Mouse (Mus musculus) intestine, postnatal 0 days (tissue): Measurements from ENCODE around the gene Frem2. TPM values are rescaled to one million over a fixed set of nuclear protein-coding genes. Genes with fewer than 3 reads are reported as not detected.

Experiments
- ATAC-seq: fragments of 200-750 bp; cut with Nextera tagmentation; 2 replicates; pipeline ENCODE4 v1.8.0; 2017; ENCODE audit warnings: mild to moderate bottlenecking, moderate TSS enrichment, moderate library complexity
- H3K27ac ChIP-seq: fragments of 300-500 bp; sonication (generic); 2 replicates; pipeline ENCODE4 v1.5.1; 2014; ENCODE audit warnings: mild to moderate bottlenecking, low read depth, low read length, moderate library complexity
- H3K27me3 ChIP-seq: fragments of 300-500 bp; sonication (generic); replicated peaks from 2 replicates; pipeline ENCODE4 v1.6.1; 2014; ENCODE audit warnings: low read length, mixed read lengths; ENCODE audit not compliant: control insufficient read depth, insufficient read depth
- H3K36me3 ChIP-seq: fragments of 300-500 bp; sonication (generic); 2 replicates; pipeline ENCODE4 v1.6.1; 2014; ENCODE audit warnings: mild to moderate bottlenecking, moderate library complexity; ENCODE audit not compliant: control insufficient read depth, insufficient read depth
- H3K4me1 ChIP-seq: fragments of 300-500 bp; sonication (generic); replicated peaks from 2 replicates; pipeline ENCODE4 v1.6.1; 2014; ENCODE audit warnings: antibody characterized with exemption, low read length, mixed read lengths; ENCODE audit not compliant: control insufficient read depth, insufficient read depth
- H3K4me2 ChIP-seq: fragments of 300-500 bp; sonication (generic); replicated peaks from 2 replicates; pipeline ENCODE4 v1.6.1; 2014; ENCODE audit warnings: low read depth, mild to moderate bottlenecking, moderate library complexity
- H3K4me3 ChIP-seq: fragments of 300-500 bp; sonication (generic); 2 replicates; pipeline ENCODE4 v1.5.1; 2014; ENCODE audit warnings: low read depth, low read length
- H3K9ac ChIP-seq: fragments of 300-500 bp; sonication (generic); 2 replicates; pipeline ENCODE4 v1.6.1; 2014; ENCODE audit warnings: mild to moderate bottlenecking, low read depth, low read length
- H3K9me3 ChIP-seq: fragments of 300-500 bp; sonication (generic); 2 replicates; pipeline ENCODE4 v1.6.1; 2016; ENCODE audit warnings: mixed run types; ENCODE audit not compliant: control insufficient read depth
- CTCF ChIP-seq: sonication (generic); IDR thresholded peaks from 2 replicates; pipeline ENCODE4 v1.5.1; 2016; ENCODE audit warnings: low read depth, mild to moderate bottlenecking, control low read depth, antibody characterized with exemption, moderate library complexity
- whole genome bisulfite sequencing: fragments of 180-500 bp; shearing (Covaris S2); extraction: QIAGEN DNeasy Blood & Tissue Kit; methylation state at CpG from one replicate; pipeline ENCODE4 v1.1.7; 2014; 5-methylcytosine and 5-hydroxymethylcytosine counted together
- polyA plus RNA-seq: library from polyadenylated mRNA; unstranded; fragments of >200 nt; fragmentation: Nextera tagmentation; extraction: Ambion mirVana; gene quantifications from 2 replicates; pipeline ENCODE4 v1.2.1, GENCODE M21; 2015

Gene Frem2
- 2.8 and 3.1 TPM in 2 replicates for polyA plus RNA-seq

GRCm38 (mm10) chr3:53656878-53657561 is at the start of gene Frem2:
TSS of gene Frem2 (minus strand) at chr3:53657355.
- Histone ChIP-seq H3K9ac (peak within 1 kb of the TSS; percentile 28; the same call in 1 of the 2 replicates), H3K27me3 (no peaks in the 10 kb centered on the region), H3K27ac (no peak within 1 kb of the TSS), H3K4me3 (peak within 1 kb of the TSS; percentile 56), H3K9me3 (peaks cover 10% of the 10 kb centered on the region; the same call in 1 of the 2 replicates), H3K36me3 (peaks cover 11% of the 10 kb centered on the region; the same call in 1 of the 2 replicates), H3K4me2 (peak within 1 kb of the TSS; percentile 99), H3K4me1 (0 out of 2 replicates have a peak, but pooled peaks cover 4% of the 10 kb centered on the region)
- TF ChIP-seq CTCF = 0 out of 2 replicates have a peak, but pooled peaks have one; percentile 1
- ATAC-seq = peak; percentile 91
- WGBS = under 1% methylated on average over 34 of the region's 34 CpGs

- H3K4me3 ChIP-seq = no peak overlapping the region
- H3K9ac ChIP-seq = no peak overlapping the region
- no peak for ATAC-seq
- H3K4me2 ChIP-seq = no peak overlapping the region
- H3K9me3 ChIP-seq = no peaks in the 10 kb centered on the region
- WGBS = 59% methylated on average over 6 of the region's 6 CpGs
- no peaks in the 10 kb centered on the region for H3K27me3 ChIP-seq
- H3K4me1 ChIP-seq = peaks cover 7% of the 10 kb centered on the region; the same call in 1 of the 2 replicates
- H3K27ac ChIP-seq = no peak overlapping the region
- H3K36me3 ChIP-seq = no peaks in the 10 kb centered on the region
- no peak for TF ChIP-seq CTCF
Observed at GRCm38 (mm10) chr3:53705992-53706495, 48.9 kb upstream of the Frem2 start.

- no peak overlapping the region for H3K4me3 ChIP-seq
- 66% methylated on average over 8 of the region's 8 CpGs for WGBS
- H3K4me2 ChIP-seq = no peak overlapping the region
- TF ChIP-seq CTCF = no peak
- H3K9me3 ChIP-seq = no peaks in the 10 kb centered on the region
- H3K9ac ChIP-seq = no peak overlapping the region
- no peak overlapping the region for H3K27ac ChIP-seq
- peak; percentile 81 for ATAC-seq
- H3K27me3 ChIP-seq = no peaks in the 10 kb centered on the region
- peaks cover 7% of the 10 kb centered on the region; the same call in 1 of the 2 replicates for H3K4me1 ChIP-seq
- H3K36me3 ChIP-seq = no peaks in the 10 kb centered on the region
Observed at GRCm38 (mm10) chr3:53703126-53703505, 46.0 kb upstream of the Frem2 start.

GRCm38 (mm10) chr3:53702421-53703125 is 45.4 kb upstream of the Frem2 start:
- no peak overlapping the region for H3K9ac ChIP-seq
- no peaks in the 10 kb centered on the region for H3K36me3 ChIP-seq
- peaks cover 7% of the 10 kb centered on the region; the same call in 1 of the 2 replicates for H3K4me1 ChIP-seq
- WGBS = 49% methylated on average over 9 of the region's 9 CpGs
- H3K27me3 ChIP-seq = no peaks in the 10 kb centered on the region
- ATAC-seq = no peak
- no peak overlapping the region for H3K27ac ChIP-seq
- H3K9me3 ChIP-seq = no peaks in the 10 kb centered on the region
- no peak for TF ChIP-seq CTCF
- no peak overlapping the region for H3K4me3 ChIP-seq
- no peak overlapping the region for H3K4me2 ChIP-seq

GRCm38 (mm10) chr3:53701940-53702339 is 44.8 kb upstream of the Frem2 start:
- no peak for TF ChIP-seq CTCF
- H3K4me1 ChIP-seq = peaks cover 7% of the 10 kb centered on the region; the same call in 1 of the 2 replicates
- no peak overlapping the region for H3K9ac ChIP-seq
- no peaks in the 10 kb centered on the region for H3K27me3 ChIP-seq
- H3K9me3 ChIP-seq = no peaks in the 10 kb centered on the region
- H3K4me2 ChIP-seq = no peak overlapping the region
- no peak for ATAC-seq
- no peak overlapping the region for H3K27ac ChIP-seq
- 24% methylated on average over 1 of the region's 1 CpGs for WGBS
- no peaks in the 10 kb centered on the region for H3K36me3 ChIP-seq
- H3K4me3 ChIP-seq = no peak overlapping the region

- Histone ChIP-seq H3K4me2 (no peak overlapping the region), H3K4me1 (no peaks in the 10 kb centered on the region), H3K36me3 (no peaks in the 10 kb centered on the region), H3K4me3 (no peak overlapping the region), H3K9me3 (no peaks in the 10 kb centered on the region), H3K27ac (no peak overlapping the region), H3K27me3 (no peaks in the 10 kb centered on the region), H3K9ac (no peak overlapping the region)
- TF ChIP-seq CTCF = no peak
- WGBS = 36% methylated on average over 6 of the region's 6 CpGs
- peak; percentile 83 for ATAC-seq
Observed at GRCm38 (mm10) chr3:53687776-53688175, 30.6 kb upstream of the Frem2 start.
